Comparison of ENCODE assay signal across 12 mouse cellular contexts in genomic region chr10:8174230-8174629, GRCm38 (mm10).
DNase-seq lines count a peak whose midpoint lies in the region; ATAC-seq and TF ChIP-seq lines count a peak whose summit lies in the region.
"Had no signal": no experiment of that assay in that cellular context is flagged by ENCODE, and none has a peak within 500 bp of the region (broad histone marks: within the 10 kb centered on the region; RNA-seq: fewer than 3 reads in every experiment).

No protein-coding gene starts in this region.

- DNase-seq in frontal cortex, adult 2 months (ENCODE audit: extremely low spot score in 1 of 2, low spot score in 1 of 2) = peak; percentile 16 to 65
- DNase-seq in frontal cortex, postnatal 14 days (ENCODE audit: low spot score in 2 of 2) = no peak
- DNase-seq in neural tube, embryonic 11.5 days (ENCODE audit: low spot score) = peak; percentile 33
- no peak for DNase-seq in neural tube, embryonic 10.5 days (ENCODE audit: extremely low spot score, low spot score)
- DNase-seq in hindbrain, postnatal 0 days (ENCODE audit: low spot score) = peak; percentile 41
- no peak for DNase-seq in cerebellum, adult 9-10 months
- DNase-seq in layer of hippocampus, adult 11-12 months (ENCODE audit: low spot score) = no peak
- DNase-seq: adrenal gland, adult 8-10 months; heart, adult 2 months; heart, postnatal 36 days had no signal

- H3K36me3 ChIP-seq in neural tube, embryonic 11.5 days (ENCODE audit: control insufficient read depth, insufficient read depth, low read length) = no peaks in the 10 kb centered on the region
- H3K36me3 ChIP-seq in hindbrain, postnatal 0 days (ENCODE audit: insufficient read depth, low read length) = no peaks in the 10 kb centered on the region
- H3K36me3 ChIP-seq in stomach, embryonic 16.5 days (ENCODE audit: control insufficient read depth, insufficient read depth, low read length) = no peaks in the 10 kb centered on the region

- TF ChIP-seq CTCF in hindbrain, postnatal 0 days (IDR thresholded peaks at IDR 0.05; ENCODE audit: low read depth) = no peak

- WGBS in neural tube, embryonic 11.5 days = 48% methylated on average over 7 of the region's 7 CpGs
- 31% methylated on average over 7 of the region's 7 CpGs for WGBS in hindbrain, postnatal 0 days
- 62% methylated on average over 7 of the region's 7 CpGs for WGBS in stomach, embryonic 16.5 days

- no peaks in the 10 kb centered on the region for H3K9me3 ChIP-seq in neural tube, embryonic 11.5 days (ENCODE audit: control insufficient read depth, low read length)
- H3K9me3 ChIP-seq in hindbrain, postnatal 0 days (ENCODE audit: low read length) = no peaks in the 10 kb centered on the region
- H3K9me3 ChIP-seq in stomach, embryonic 16.5 days (replicated peaks; ENCODE audit: control insufficient read depth, low read length) = no peaks in the 10 kb centered on the region

- ATAC-seq in neural tube, embryonic 11.5 days (ENCODE audit: insufficient read depth, low FRiP score, low TSS enrichment) = peak; percentile 58
- peak; percentile 49; the same call in 1 of the 2 replicates for ATAC-seq in hindbrain, postnatal 0 days
- ATAC-seq in stomach, embryonic 16.5 days (ENCODE audit: insufficient read depth, low FRiP score) = peak; percentile 75

- H3K4me1 ChIP-seq in neural tube, embryonic 11.5 days (ENCODE audit: control insufficient read depth, insufficient read depth, low read length) = peaks cover 8% of the 10 kb centered on the region
- peaks cover 7% of the 10 kb centered on the region; the same call in 1 of the 2 replicates for H3K4me1 ChIP-seq in hindbrain, postnatal 0 days (ENCODE audit: insufficient read depth, low read length)
- peaks cover 16% of the 10 kb centered on the region; the same call in 1 of the 2 replicates for H3K4me1 ChIP-seq in stomach, embryonic 16.5 days (ENCODE audit: control insufficient read depth, insufficient read depth, low read length)

- H3K4me2 ChIP-seq in neural tube, embryonic 11.5 days (ENCODE audit: low read depth) = no peak overlapping the region
- H3K4me2 ChIP-seq in hindbrain, postnatal 0 days (ENCODE audit: low read depth, low read length) = no peak overlapping the region
- H3K4me2 ChIP-seq in stomach, embryonic 16.5 days (ENCODE audit: low read depth, low read length) = no peak overlapping the region

- H3K9ac ChIP-seq in neural tube, embryonic 11.5 days (ENCODE audit: low read length) = no peak overlapping the region
- H3K9ac ChIP-seq in hindbrain, postnatal 0 days (replicated peaks; ENCODE audit: low read length) = no peak overlapping the region
- no peak overlapping the region for H3K9ac ChIP-seq in stomach, embryonic 16.5 days (ENCODE audit: low read length)

- no peaks in the 10 kb centered on the region for H3K27me3 ChIP-seq in neural tube, embryonic 11.5 days (ENCODE audit: control insufficient read depth, insufficient read depth, low read length)
- H3K27me3 ChIP-seq in hindbrain, postnatal 0 days (ENCODE audit: insufficient read depth, low read length) = no peaks in the 10 kb centered on the region
- H3K27me3 ChIP-seq in stomach, embryonic 16.5 days (ENCODE audit: control insufficient read depth, insufficient read depth, low read length) = no peaks in the 10 kb centered on the region

- H3K27ac ChIP-seq in neural tube, embryonic 11.5 days (ENCODE audit: low read depth, low read length) = no peak overlapping the region
- no peak overlapping the region for H3K27ac ChIP-seq in hindbrain, postnatal 0 days
- H3K27ac ChIP-seq in stomach, embryonic 16.5 days (ENCODE audit: low read length) = no peak overlapping the region
- H3K27ac ChIP-seq: heart, adult 2 months; kidney, postnatal 0 days had no signal

- no peak overlapping the region for H3K4me3 ChIP-seq in neural tube, embryonic 11.5 days (ENCODE audit: low read depth, low read length)
- no peak overlapping the region for H3K4me3 ChIP-seq in hindbrain, postnatal 0 days (ENCODE audit: low read length)
- no peak overlapping the region for H3K4me3 ChIP-seq in stomach, embryonic 16.5 days (replicated peaks; ENCODE audit: low read length)
- H3K4me3 ChIP-seq: heart, adult 2 months had no signal

Comparison
In these comparisons a context has a peak if more than half of its experiments do, and no peak if none do; other contexts are left out.
1. DNase-seq: peak in frontal cortex, adult 2 months (2 of 2), neural tube, embryonic 11.5 days (single experiment) and hindbrain, postnatal 0 days (single experiment); none in frontal cortex, postnatal 14 days (0 of 2), neural tube, embryonic 10.5 days (single experiment), cerebellum, adult 9-10 months (single experiment) and layer of hippocampus, adult 11-12 months (single experiment).
2. Peak in every context shown above with its lines, with median percentiles within 50 percentile points of each other: ATAC-seq.